Mouse (Mus musculus) small intestine, adult 2 months (tissue): ENCODE measurements at regions not wholly inside any gene's neighbourhood (a gene's known extent, or its start where the extent isn't known, plus 50 kb on each side); places are given as distances from the start of the nearest gene placed in this dataset.

Source experiments
- CTCF ChIP-seq: fragments of 200-500 bp; IDR thresholded peaks from 2 replicates; pipeline ENCODE4 v1.5.1; 2012; ENCODE audit warnings: low read depth, mild to moderate bottlenecking, control low read depth, inconsistent platforms, low read length, moderate library complexity, mixed read lengths; ENCODE audit not compliant: insufficient replicate concordance, insufficient read length; ENCODE audit errors: extremely low read depth
- POLR2A ChIP-seq: fragments of 200-500 bp; IDR thresholded peaks from 2 replicates; pipeline ENCODE4 v1.6.1; 2012; ENCODE audit warnings: low read depth, mild to moderate bottlenecking, control low read depth, inconsistent platforms, low read length, moderate library complexity

DNA sequence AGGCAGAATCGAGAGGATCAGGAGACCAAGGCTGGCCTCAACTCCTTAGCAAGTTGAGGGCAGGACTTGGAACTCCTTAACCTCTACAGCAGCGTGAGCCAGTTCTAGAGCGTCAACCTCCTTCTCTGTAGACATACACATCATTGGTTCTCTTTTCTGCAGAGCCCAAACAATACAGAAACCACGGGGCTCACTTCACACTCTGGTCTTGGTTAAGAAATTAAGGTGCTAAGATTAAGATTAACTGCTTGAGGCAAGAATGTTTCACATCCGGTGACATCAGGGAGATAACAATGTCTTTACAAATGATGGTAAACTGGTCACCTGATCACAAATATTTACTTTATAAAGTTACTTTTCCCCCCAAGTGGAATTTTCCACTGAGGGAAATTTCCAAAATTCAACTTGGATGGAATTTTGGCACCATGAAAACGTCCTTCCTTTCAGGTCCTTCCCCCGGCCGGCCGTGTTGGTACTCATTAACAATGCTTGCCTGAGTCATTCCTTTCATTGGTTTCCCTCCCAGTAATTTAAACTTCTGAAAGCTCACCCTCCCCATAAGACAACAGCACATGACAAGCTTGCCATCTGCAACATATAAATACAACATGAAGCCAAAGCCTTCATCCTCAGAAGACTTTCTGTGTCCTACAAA, 77.3 kb upstream of the Kdm7a start:
- TF ChIP-seq CTCF (no peak), POLR2A (no peak)
